Mouse (Mus musculus): ENCODE data around the gene Klf13. TPM values are rescaled to one million over a fixed set of nuclear protein-coding genes. Genes with fewer than 3 reads are reported as not detected.
A peak's percentile ranks its signal among the peaks of the same experiment; 100 is the strongest.

Gene Klf13
- polyA plus RNA-seq, 1 experiment from 2014 or later, result 21.9 TPM

- Histone ChIP-seq H3K4me1 (peaks cover 33% of the 10 kb centered on the region), H3K27ac (no peak overlapping the region), H3K4me2 (no peak overlapping the region), H3K9me3 (no peaks in the 10 kb centered on the region), H3K27me3 (no peaks in the 10 kb centered on the region), H3K9ac (no peak overlapping the region), H3K4me3 (replicated peaks) (no peak overlapping the region), H3K36me3 (replicated peaks) (no peaks in the 10 kb centered on the region)
- WGBS, result 83% methylated on average over 5 of the region's 5 CpGs
- no peak for ATAC-seq (ENCODE audit: low FRiP score)
These were observed 7.9 kb downstream of the Klf13 start for GRCm38 (mm10) chr7:63930766-63931165.

- Histone ChIP-seq H3K4me2 (no peak overlapping the region), H3K9me3 (no peaks in the 10 kb centered on the region), H3K9ac (no peak overlapping the region), H3K4me1 (peaks cover 33% of the 10 kb centered on the region), H3K36me3 (replicated peaks) (no peaks in the 10 kb centered on the region), H3K27me3 (no peaks in the 10 kb centered on the region), H3K27ac (no peak overlapping the region), H3K4me3 (replicated peaks) (no peak overlapping the region)
- ATAC-seq (ENCODE audit: low FRiP score), result no peak
- 93% methylated on average over 3 of the region's 3 CpGs for WGBS
These were observed 8.6 kb downstream of the Klf13 start for GRCm38 (mm10) chr7:63930132-63930531.

- Histone ChIP-seq H3K36me3 (replicated peaks) (no peaks in the 10 kb centered on the region), H3K9me3 (no peaks in the 10 kb centered on the region)
- 89% methylated on average over 4 of the region's 4 CpGs for WGBS
These were observed 9.6 kb downstream of the Klf13 start for GRCm38 (mm10) chr7:63929080-63929479.

GRCm38 (mm10) chr7:63927121-63927520 lies 11.6 kb downstream of the Klf13 start:
- ATAC-seq (ENCODE audit: low FRiP score), result no peak
- Histone ChIP-seq H3K4me2 (no peak overlapping the region), H3K9me3 (no peaks in the 10 kb centered on the region), H3K4me1 (peaks cover 37% of the 10 kb centered on the region), H3K36me3 (replicated peaks) (no peaks in the 10 kb centered on the region), H3K27ac (no peak overlapping the region), H3K4me3 (replicated peaks) (no peak overlapping the region), H3K27me3 (no peaks in the 10 kb centered on the region), H3K9ac (no peak overlapping the region)
- 97% methylated on average over 6 of the region's 6 CpGs for WGBS

More at GRCm38 (mm10) chr7:63929080-63929479, 9.6 kb downstream of the Klf13 start:
- Histone ChIP-seq H3K4me1 (peaks cover 33% of the 10 kb centered on the region), H3K9ac (no peak overlapping the region), H3K4me3 (replicated peaks) (no peak overlapping the region), H3K27ac (no peak overlapping the region), H3K27me3 (no peaks in the 10 kb centered on the region), H3K4me2 (no peak overlapping the region)
- ATAC-seq (ENCODE audit: low FRiP score), result no peak

GRCm38 (mm10) chr7:63926492-63926891 lies 12.2 kb downstream of the Klf13 start:
- no peak for ATAC-seq (ENCODE audit: low FRiP score)
- no peaks in the 10 kb centered on the region for H3K27me3 ChIP-seq
- H3K4me1 ChIP-seq, result peaks cover 38% of the 10 kb centered on the region
- H3K27ac ChIP-seq, result 0 out of 2 replicates have a peak overlapping the region, but pooled peaks have one; percentile 25
- H3K9me3 ChIP-seq, result no peaks in the 10 kb centered on the region
- no peak overlapping the region for H3K4me2 ChIP-seq
- no peak overlapping the region for H3K9ac ChIP-seq
- 67% methylated on average over 3 of the region's 3 CpGs for WGBS
- no peaks in the 10 kb centered on the region for H3K36me3 ChIP-seq (replicated peaks)
- no peak overlapping the region for H3K4me3 ChIP-seq (replicated peaks)

- Histone ChIP-seq H3K4me3 (replicated peaks) (no peak overlapping the region), H3K4me1 (peaks cover 38% of the 10 kb centered on the region), H3K27ac (0 out of 2 replicates have a peak overlapping the region, but pooled peaks have one; percentile 25), H3K4me2 (no peak overlapping the region), H3K27me3 (no peaks in the 10 kb centered on the region), H3K9ac (no peak overlapping the region), H3K36me3 (replicated peaks) (no peaks in the 10 kb centered on the region), H3K9me3 (no peaks in the 10 kb centered on the region)
- WGBS, result 75% methylated on average over 14 of the region's 14 CpGs
- ATAC-seq (ENCODE audit: low FRiP score), result no peak
These were observed 13.0 kb downstream of the Klf13 start for GRCm38 (mm10) chr7:63925413-63926360.

- H3K27ac ChIP-seq, result no peak overlapping the region
- no peak for ATAC-seq (ENCODE audit: low FRiP score)
- no peak overlapping the region for H3K9ac ChIP-seq
- H3K4me2 ChIP-seq, result no peak overlapping the region
- WGBS, result 67% methylated on average over 6 of the region's 6 CpGs
- H3K4me1 ChIP-seq, result peaks cover 38% of the 10 kb centered on the region
- no peaks in the 10 kb centered on the region for H3K36me3 ChIP-seq (replicated peaks)
- no peak overlapping the region for H3K4me3 ChIP-seq (replicated peaks)
- H3K27me3 ChIP-seq, result no peaks in the 10 kb centered on the region
- H3K9me3 ChIP-seq, result no peaks in the 10 kb centered on the region
These were observed 13.8 kb downstream of the Klf13 start for GRCm38 (mm10) chr7:63924747-63925412.

- Histone ChIP-seq H3K4me3 (replicated peaks) (no peak overlapping the region), H3K9ac (no peak overlapping the region), H3K27me3 (no peaks in the 10 kb centered on the region), H3K4me2 (no peak overlapping the region), H3K4me1 (peaks cover 38% of the 10 kb centered on the region), H3K27ac (no peak overlapping the region), H3K36me3 (replicated peaks) (no peaks in the 10 kb centered on the region), H3K9me3 (no peaks in the 10 kb centered on the region)
- ATAC-seq (ENCODE audit: low FRiP score), result no peak
- WGBS, result 93% methylated on average over 1 of the region's 1 CpGs
These were observed 14.6 kb downstream of the Klf13 start for GRCm38 (mm10) chr7:63924151-63924550.

- H3K4me2 ChIP-seq, result no peak overlapping the region
- no peak overlapping the region for H3K4me3 ChIP-seq (replicated peaks)
- no peaks in the 10 kb centered on the region for H3K27me3 ChIP-seq
- no peaks in the 10 kb centered on the region for H3K9me3 ChIP-seq
- H3K4me1 ChIP-seq, result peaks cover 41% of the 10 kb centered on the region
- WGBS, result 83% methylated on average over 1 of the region's 1 CpGs
- no peaks in the 10 kb centered on the region for H3K36me3 ChIP-seq (replicated peaks)
- no peak overlapping the region for H3K27ac ChIP-seq
- ATAC-seq (ENCODE audit: low FRiP score), result no peak
- no peak overlapping the region for H3K9ac ChIP-seq
These were observed 15.7 kb downstream of the Klf13 start for GRCm38 (mm10) chr7:63922975-63923374.

GRCm38 (mm10) chr7:63922571-63922970 lies 16.1 kb downstream of the Klf13 start:
- ATAC-seq (ENCODE audit: low FRiP score), result no peak
- no peak overlapping the region for H3K27ac ChIP-seq
- H3K4me1 ChIP-seq, result peaks cover 43% of the 10 kb centered on the region
- 64% methylated on average over 2 of the region's 2 CpGs for WGBS
- H3K9ac ChIP-seq, result no peak overlapping the region
- H3K27me3 ChIP-seq, result no peaks in the 10 kb centered on the region
- H3K36me3 ChIP-seq (replicated peaks), result no peaks in the 10 kb centered on the region
- no peak overlapping the region for H3K4me3 ChIP-seq (replicated peaks)
- H3K4me2 ChIP-seq, result no peak overlapping the region
- no peaks in the 10 kb centered on the region for H3K9me3 ChIP-seq

- Histone ChIP-seq H3K27me3 (no peaks in the 10 kb centered on the region), H3K9me3 (no peaks in the 10 kb centered on the region), H3K36me3 (replicated peaks) (no peaks in the 10 kb centered on the region), H3K9ac (no peak overlapping the region), H3K4me3 (replicated peaks) (no peak overlapping the region), H3K27ac (no peak overlapping the region), H3K4me2 (no peak overlapping the region), H3K4me1 (peaks cover 45% of the 10 kb centered on the region)
- ATAC-seq (ENCODE audit: low FRiP score), result no peak
- 73% methylated on average over 8 of the region's 8 CpGs for WGBS
These were observed 16.7 kb downstream of the Klf13 start for GRCm38 (mm10) chr7:63921909-63922562.

Measured in forebrain, embryonic 12.5 days (tissue).